Mouse (Mus musculus): ENCODE measurements around the gene Cartpt.

DNA sequence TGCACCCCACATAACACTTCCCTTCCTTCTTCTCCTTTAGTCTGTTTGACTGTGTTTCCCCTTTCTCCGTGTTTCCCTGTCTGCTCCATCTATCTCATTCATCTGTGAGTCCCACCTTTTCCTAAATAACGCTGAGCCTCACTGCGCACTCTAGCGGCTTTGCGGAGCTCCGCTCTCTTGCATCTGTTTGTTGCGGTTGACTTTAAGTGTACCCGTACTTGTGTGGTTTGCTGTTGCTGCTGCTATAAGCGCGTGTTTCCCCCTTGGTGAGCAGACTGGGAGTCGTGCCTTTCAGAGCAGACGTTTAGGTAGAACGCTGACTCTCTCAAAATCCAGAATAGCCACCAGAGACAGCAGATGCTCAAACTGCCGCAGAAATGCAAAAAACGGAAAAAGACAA is 51.3 kb downstream of the Cartpt start:
- TF ChIP-seq POLR2A (IDR thresholded peaks at IDR 0.05; ENCODE audit: low read depth, low read length) (no peak), EP300 (IDR thresholded peaks at IDR 0.05; ENCODE audit: low read length) (no peak), TBP (conservative IDR thresholded peaks at IDR 0.05; ENCODE audit: low read depth, low read length) (no peak)
